In genomic region chr10:78001796-78002195, GRCm38 (mm10) we compare ENCODE assay signal across 13 mouse cellular contexts. TPM values are rescaled to one million over a fixed set of nuclear protein-coding genes. Genes with fewer than 3 reads are reported as not detected.
A peak's percentile ranks its signal among the peaks of the same experiment; 100 is the strongest.
DNase-seq lines count a peak whose midpoint lies in the region; ATAC-seq lines count a peak whose summit lies in the region.
"Had no signal": no experiment of that assay in that cellular context is flagged by ENCODE, and none has a peak within 500 bp of the region (broad histone marks: within the 10 kb centered on the region; RNA-seq: fewer than 3 reads in every experiment).

No protein-coding gene starts in this region.

- peaks cover 60% of the 10 kb centered on the region for H3K36me3 ChIP-seq in midbrain, embryonic 13.5 days

- WGBS in midbrain, embryonic 13.5 days = 91% methylated on average over 11 of the region's 11 CpGs

- no peak overlapping the region for H3K27ac ChIP-seq in midbrain, embryonic 13.5 days
- H3K27ac ChIP-seq: hindbrain, postnatal 0 days had no signal

- DNase-seq in adrenal gland, postnatal 10 days = peak; percentile 15
- DNase-seq in adrenal gland, adult 2 months = no peak
- peak; percentile 59 to 81 for DNase-seq in frontal cortex, postnatal 10 days (ENCODE audit: low spot score in 2 of 2)
- DNase-seq in heart, postnatal 4 days = peak; percentile 52
- peak; percentile 76 to 77 for DNase-seq in left cerebral cortex, postnatal 10 days (ENCODE audit: extremely low spot score in 1 of 2, low spot score in 2 of 2)
- no peak for DNase-seq in spleen, adult 12 weeks (ENCODE audit: low spot score)
- no peak for DNase-seq in Muller cell, postnatal 12 days (ENCODE audit: inconsistent ontology term)
- DNase-seq: cerebellum, postnatal 25 days had no signal

- intact Hi-C loops in left cerebral cortex, postnatal 10 days (cut with DNase I) = no loop called here

- H3K4me1 ChIP-seq in midbrain, embryonic 13.5 days (replicated peaks) = peaks cover 13% of the 10 kb centered on the region

- no peaks in the 10 kb centered on the region for H3K27me3 ChIP-seq in midbrain, embryonic 13.5 days

- no peak for ATAC-seq in midbrain, embryonic 13.5 days
- ATAC-seq: hindbrain, postnatal 0 days had no signal

- no peaks in the 10 kb centered on the region for H3K9me3 ChIP-seq in midbrain, embryonic 13.5 days
- H3K9me3 ChIP-seq: G1E had no signal

- no peak overlapping the region for H3K4me3 ChIP-seq in midbrain, embryonic 13.5 days (replicated peaks)

- no peak overlapping the region for H3K9ac ChIP-seq in midbrain, embryonic 13.5 days (replicated peaks)

- H3K4me2 ChIP-seq in midbrain, embryonic 13.5 days (replicated peaks) = no peak overlapping the region

RNA-seq across cellular contexts. Expression of gene Pfkl, which starts 8.1 kb away (rescaled TPM):
- 100 to 1,000 TPM; 142 to 172 TPM for total RNA-seq in adrenal gland, postnatal 10 days (2021)
- 100 to 1,000 TPM; 128 to 145 TPM for total RNA-seq in adrenal gland, adult 2 months (2021)
- polyA plus RNA-seq in adrenal gland, adult 2 months (2012; rRNA removed) = 122 and 138 TPM in 2 replicates
- 100 to 1,000 TPM; 118 to 133 TPM for total RNA-seq in heart, postnatal 4 days (2021)
- total RNA-seq in left cerebral cortex, postnatal 10 days (2021) = 10 to 100 TPM; 82.7 to 90.8 TPM
- polyA plus RNA-seq in midbrain, embryonic 13.5 days (2015; fragmentation: Nextera tagmentation; extraction: Ambion mirVana) = 96.9 and 106 TPM in 2 replicates

RNA-seq across cellular contexts. Expression of gene 1810043G02Rik, which starts 23.5 kb away (rescaled TPM):
- total RNA-seq in adrenal gland, postnatal 10 days (2021) = 10 to 100 TPM; 15.7 to 21.4 TPM
- 10 to 100 TPM; 19.7 to 23.7 TPM for total RNA-seq in adrenal gland, adult 2 months (2021)
- polyA plus RNA-seq in adrenal gland, adult 2 months (2012; rRNA removed) = 92.1 and 111 TPM in 2 replicates
- total RNA-seq in heart, postnatal 4 days (2021) = 10 to 100 TPM; 10.5 to 12.6 TPM
- 10 to 100 TPM; 31.9 to 37.4 TPM for total RNA-seq in left cerebral cortex, postnatal 10 days (2021)
- 32.4 and 36.8 TPM in 2 replicates for polyA plus RNA-seq in midbrain, embryonic 13.5 days (2015; fragmentation: Nextera tagmentation; extraction: Ambion mirVana)

RNA-seq across cellular contexts. Expression of gene Trpm2, which starts 31.4 kb away (rescaled TPM):
- 1 to 10 TPM; 2.3 to 2.8 TPM for total RNA-seq in adrenal gland, postnatal 10 days (2021)
- 1 to 10 TPM; 2.6 to 3.2 TPM for total RNA-seq in adrenal gland, adult 2 months (2021)
- 3.0 and 3.1 TPM in 2 replicates for polyA plus RNA-seq in adrenal gland, adult 2 months (2012; rRNA removed)
- 1 to 10 TPM in 1 of 2 experiments, under 1 TPM in 1; 0.33 to 1.0 TPM for total RNA-seq in heart, postnatal 4 days (2021)
- total RNA-seq in left cerebral cortex, postnatal 10 days (2021) = 10 to 100 TPM; 27.4 to 29.6 TPM
- 2.7 and 3.3 TPM in 2 replicates for polyA plus RNA-seq in midbrain, embryonic 13.5 days (2015; fragmentation: Nextera tagmentation; extraction: Ambion mirVana)

RNA-seq across cellular contexts. Expression of gene Dnmt3l, which starts 40.0 kb away (rescaled TPM):
- total RNA-seq in adrenal gland, postnatal 10 days (2021) = 1 to 10 TPM; 2.4 to 6.4 TPM
- 10 to 100 TPM; 23.2 to 29.5 TPM for total RNA-seq in adrenal gland, adult 2 months (2021)
- 14.6 and 15.5 TPM in 2 replicates for polyA plus RNA-seq in adrenal gland, adult 2 months (2012; rRNA removed)
- not detected for total RNA-seq in heart, postnatal 4 days (2021)
- total RNA-seq in left cerebral cortex, postnatal 10 days (2021) = under 1 TPM in 1 of 2 experiments, not detected in 1; 0.81 TPM
- not detected in 2 replicates for polyA plus RNA-seq in midbrain, embryonic 13.5 days (2015; fragmentation: Nextera tagmentation; extraction: Ambion mirVana)
- polyA plus RNA-seq: G1E; limb, embryonic 11.5 days; neural tube, embryonic 11.5 days had no signal

RNA-seq across cellular contexts. Expression of gene Aire, which starts 41.6 kb away (rescaled TPM):
- under 1 TPM in 1 of 2 experiments, not detected in 1; 0.12 TPM for total RNA-seq in adrenal gland, postnatal 10 days (2021)
- not detected for total RNA-seq in adrenal gland, adult 2 months (2021)
- polyA plus RNA-seq in adrenal gland, adult 2 months (2012; rRNA removed) = 0.08 TPM in 1 of 2 replicates, not detected in the other
- total RNA-seq in heart, postnatal 4 days (2021) = not detected
- total RNA-seq in left cerebral cortex, postnatal 10 days (2021) = under 1 TPM in 1 of 2 experiments, not detected in 1; 0.28 TPM
- polyA plus RNA-seq in midbrain, embryonic 13.5 days (2015; fragmentation: Nextera tagmentation; extraction: Ambion mirVana) = 0.10 and 0.24 TPM in 2 replicates
- total RNA-seq: G1E had no signal
- polyA plus RNA-seq: neural tube, embryonic 11.5 days had no signal

Comparison
In these comparisons a context has a peak if more than half of its experiments do, and no peak if none do; other contexts are left out.
1. DNase-seq: peak in adrenal gland, postnatal 10 days (single experiment), frontal cortex, postnatal 10 days (2 of 2), heart, postnatal 4 days (single experiment) and left cerebral cortex, postnatal 10 days (2 of 2); none in adrenal gland, adult 2 months (single experiment), spleen, adult 12 weeks (single experiment) and Muller cell, postnatal 12 days (single experiment).
2. RNA of gene Trpm2, which starts 31.4 kb away (total RNA-seq): 27.4 to 29.6 TPM in left cerebral cortex, postnatal 10 days; 2.6 to 3.2 TPM in adrenal gland, adult 2 months, 2.3 to 2.8 TPM in adrenal gland, postnatal 10 days and 0.33 to 1.0 TPM in heart, postnatal 4 days; every median in the first group is over 4 times any median in the second.